9 mouse cellular contexts compared by ENCODE assay signal in the genomic region with DNA sequence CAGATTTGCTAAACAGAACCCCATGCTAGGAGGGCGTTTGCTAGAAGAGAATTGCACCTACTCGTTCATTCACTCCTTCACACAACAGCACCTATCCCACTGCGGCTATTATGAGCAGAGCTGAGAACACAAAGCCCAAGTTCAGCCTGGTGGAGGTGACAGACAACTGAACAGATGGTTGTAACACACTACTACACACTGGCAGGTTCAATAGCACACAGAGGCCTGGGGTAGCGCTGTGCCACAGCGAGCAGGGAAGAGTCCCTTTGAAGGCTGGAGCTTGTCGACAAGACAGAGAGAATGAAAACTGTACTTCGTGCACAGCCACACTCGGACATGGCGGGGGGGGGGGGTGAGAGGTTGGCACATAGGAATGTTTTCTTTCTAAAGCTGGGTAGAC. TPM values are rescaled to one million over a fixed set of nuclear protein-coding genes. Genes with fewer than 3 reads are reported as not detected.
A peak's percentile ranks its signal among the peaks of the same experiment; 100 is the strongest.
DNase-seq lines count a peak whose midpoint lies in the region; ATAC-seq and TF ChIP-seq lines count a peak whose summit lies in the region.
"Had no signal": no experiment of that assay in that cellular context is flagged by ENCODE, and none has a peak within 500 bp of the region (broad histone marks: within the 10 kb centered on the region; RNA-seq: fewer than 3 reads in every experiment).

No protein-coding gene starts in this region.

- DNase-seq in heart, adult 9 months (ENCODE audit: low spot score in 2 of 2): no peak
- peak; percentile 73 for DNase-seq in cerebellum, postnatal 14 days
- DNase-seq in midbrain, embryonic 11.5 days (ENCODE audit: low spot score, missing footprints): no peak
- no peak for DNase-seq in yolk sac, embryonic 10.5 days (ENCODE audit: low spot score)
- no peak for DNase-seq in urinary bladder, adult 2 months (ENCODE audit: low spot score)
- DNase-seq in gastrocnemius, adult 2 months: no peak

- ATAC-seq in heart, embryonic 12.5 days (ENCODE audit: insufficient number of reproducible peaks, low FRiP score): no peak
- peak; percentile 87 for ATAC-seq in hindbrain, embryonic 12.5 days (ENCODE audit: low FRiP score)
- ATAC-seq in midbrain, embryonic 11.5 days (ENCODE audit: low FRiP score): peak; percentile 78

- no peak overlapping the region for H3K9ac ChIP-seq in heart, embryonic 12.5 days
- H3K9ac ChIP-seq in hindbrain, embryonic 12.5 days: no peak overlapping the region
- no peak overlapping the region for H3K9ac ChIP-seq in midbrain, embryonic 11.5 days (ENCODE audit: low read length)
- H3K9ac ChIP-seq: limb, embryonic 12.5 days had no signal

- 55% methylated on average over 9 of the region's 9 CpGs for WGBS in heart, embryonic 12.5 days
- WGBS in hindbrain, embryonic 12.5 days: 55% methylated on average over 9 of the region's 9 CpGs
- WGBS in midbrain, embryonic 11.5 days: 65% methylated on average over 9 of the region's 9 CpGs

- peaks cover 29% of the 10 kb centered on the region for H3K4me1 ChIP-seq in heart, embryonic 12.5 days (replicated peaks)
- H3K4me1 ChIP-seq in hindbrain, embryonic 12.5 days: peaks cover 23% of the 10 kb centered on the region
- H3K4me1 ChIP-seq in midbrain, embryonic 11.5 days (ENCODE audit: control insufficient read depth, insufficient read depth, low read length): peaks cover 11% of the 10 kb centered on the region

- no peaks in the 10 kb centered on the region for H3K9me3 ChIP-seq in heart, embryonic 12.5 days (replicated peaks)
- no peaks in the 10 kb centered on the region for H3K9me3 ChIP-seq in hindbrain, embryonic 12.5 days (replicated peaks)
- H3K9me3 ChIP-seq in midbrain, embryonic 11.5 days (ENCODE audit: control insufficient read depth, low read length): no peaks in the 10 kb centered on the region
- H3K9me3 ChIP-seq: limb, embryonic 12.5 days had no signal

- TF ChIP-seq CTCF in gastrocnemius, adult 2 months (IDR thresholded peaks at IDR 0.05): no peak; the same call in 1 of the 2 replicates

- no peaks in the 10 kb centered on the region for H3K36me3 ChIP-seq in heart, embryonic 12.5 days
- no peaks in the 10 kb centered on the region for H3K36me3 ChIP-seq in hindbrain, embryonic 12.5 days
- H3K36me3 ChIP-seq in midbrain, embryonic 11.5 days (ENCODE audit: control insufficient read depth, insufficient read depth, low read length): no peaks in the 10 kb centered on the region
- H3K36me3 ChIP-seq: limb, embryonic 12.5 days had no signal

- no peak overlapping the region for H3K4me3 ChIP-seq in heart, embryonic 12.5 days
- no peak overlapping the region for H3K4me3 ChIP-seq in hindbrain, embryonic 12.5 days
- no peak overlapping the region for H3K4me3 ChIP-seq in midbrain, embryonic 11.5 days (ENCODE audit: low read depth, low read length)
- H3K4me3 ChIP-seq in gastrocnemius, adult 2 months: no peak overlapping the region
- H3K4me3 ChIP-seq: limb, embryonic 12.5 days had no signal

- H3K27me3 ChIP-seq in heart, embryonic 12.5 days (replicated peaks): no peaks in the 10 kb centered on the region
- no peaks in the 10 kb centered on the region for H3K27me3 ChIP-seq in hindbrain, embryonic 12.5 days
- no peaks in the 10 kb centered on the region for H3K27me3 ChIP-seq in midbrain, embryonic 11.5 days (ENCODE audit: control insufficient read depth, insufficient read depth, low read length)
- H3K27me3 ChIP-seq: limb, embryonic 12.5 days had no signal

- 0 out of 2 replicates have a peak overlapping the region, but pooled peaks have one; percentile 54 for H3K27ac ChIP-seq in heart, embryonic 12.5 days (ENCODE audit: poor library complexity, severe bottlenecking)
- H3K27ac ChIP-seq in hindbrain, embryonic 12.5 days: peak overlapping the region; percentile 68
- no peak overlapping the region for H3K27ac ChIP-seq in midbrain, embryonic 11.5 days (ENCODE audit: low read depth, low read length)
- no peak overlapping the region for H3K27ac ChIP-seq in gastrocnemius, adult 2 months
- H3K27ac ChIP-seq: limb, embryonic 12.5 days had no signal

- intact Hi-C loops in gastrocnemius, adult 2 months (cut with DNase I): no loop called here

- H3K4me2 ChIP-seq in heart, embryonic 12.5 days: peak overlapping the region; percentile 5; the same call in 1 of the 2 replicates
- no peak overlapping the region for H3K4me2 ChIP-seq in hindbrain, embryonic 12.5 days (replicated peaks)
- H3K4me2 ChIP-seq in midbrain, embryonic 11.5 days: no peak overlapping the region
- H3K4me2 ChIP-seq: limb, embryonic 12.5 days had no signal

RNA-seq across cellular contexts. Expression of a gene that starts 31.6 kb away (rescaled TPM):
- 25.9 and 31.9 TPM in 2 replicates for polyA plus RNA-seq in heart, embryonic 12.5 days (2016; fragmentation: Nextera tagmentation; extraction: Ambion mirVana)
- 31.4 and 37.0 TPM in 2 replicates for polyA plus RNA-seq in hindbrain, embryonic 12.5 days (2016; fragmentation: Nextera tagmentation; extraction: Ambion mirVana)
- polyA plus RNA-seq in midbrain, embryonic 11.5 days (2014; fragmentation: Nextera tagmentation; extraction: Ambion mirVana): 35.1 and 35.7 TPM in 2 replicates
- 6.9 and 10.0 TPM in 2 replicates for polyA plus RNA-seq in urinary bladder, adult 2 months (2012; rRNA removed)
- total RNA-seq in gastrocnemius, adult 2 months (2021): 10 to 100 TPM; 35.4 to 35.5 TPM

Comparison
In these comparisons a context has a peak if more than half of its experiments do, and no peak if none do; other contexts are left out.
1. H3K27ac ChIP-seq: peak in heart, embryonic 12.5 days (single experiment) and hindbrain, embryonic 12.5 days (single experiment); none in midbrain, embryonic 11.5 days (single experiment) and gastrocnemius, adult 2 months (single experiment).
2. DNase-seq: peak in cerebellum, postnatal 14 days (2 of 2); none in heart, adult 9 months (0 of 2), midbrain, embryonic 11.5 days (single experiment), yolk sac, embryonic 10.5 days (single experiment), urinary bladder, adult 2 months (single experiment) and gastrocnemius, adult 2 months (single experiment).